Mouse (Mus musculus): ENCODE results near the gene Fam161b. TPM values are rescaled to one million over a fixed set of nuclear protein-coding genes. Genes with fewer than 3 reads are reported as not detected.

Fam161b gene
- polyA plus RNA-seq, 1 experiment from 2014 or later, result 5.8 TPM

GRCm38 (mm10) chr12:84398629-84399028, 37.0 kb upstream of the Fam161b start:
- no peak overlapping the region for H3K9ac ChIP-seq
- no peak overlapping the region for H3K4me3 ChIP-seq (replicated peaks)
- WGBS, result 65% methylated on average over 5 of the region's 5 CpGs
- H3K4me1 ChIP-seq, result no peaks in the 10 kb centered on the region
- no peaks in the 10 kb centered on the region for H3K36me3 ChIP-seq
- no peaks in the 10 kb centered on the region for H3K9me3 ChIP-seq (replicated peaks)
- ATAC-seq (ENCODE audit: insufficient number of reproducible peaks, low FRiP score, low TSS enrichment, low read depth), result no peak
- no peaks in the 10 kb centered on the region for H3K27me3 ChIP-seq
- no peak overlapping the region for H3K4me2 ChIP-seq (replicated peaks)
- no peak overlapping the region for H3K27ac ChIP-seq (replicated peaks)

DNA sequence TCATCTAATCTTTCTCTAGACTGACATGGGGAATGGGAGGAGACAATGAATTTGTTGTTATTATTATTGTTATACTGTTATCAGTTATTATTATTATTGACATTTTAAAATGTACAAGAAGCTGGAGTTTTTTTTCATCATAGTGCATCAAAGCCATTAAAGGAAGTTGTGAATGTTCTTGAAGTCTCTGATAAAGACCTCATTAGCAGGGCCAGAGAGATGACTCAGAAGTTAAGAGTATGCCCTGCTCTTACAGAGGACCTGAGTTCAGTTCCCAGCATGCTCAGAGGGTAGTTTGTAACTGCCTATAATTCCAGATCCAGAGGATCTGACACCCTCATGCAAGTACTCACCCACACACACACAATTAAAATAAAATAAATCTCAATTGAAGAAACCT, 36.1 kb upstream of the Fam161b start:
- Histone ChIP-seq H3K4me3 (replicated peaks) (no peak overlapping the region), H3K27me3 (no peaks in the 10 kb centered on the region), H3K9me3 (replicated peaks) (no peaks in the 10 kb centered on the region), H3K9ac (no peak overlapping the region), H3K36me3 (no peaks in the 10 kb centered on the region), H3K27ac (replicated peaks) (no peak overlapping the region), H3K4me2 (replicated peaks) (no peak overlapping the region), H3K4me1 (no peaks in the 10 kb centered on the region)
- ATAC-seq (ENCODE audit: insufficient number of reproducible peaks, low FRiP score, low TSS enrichment, low read depth), result no peak

- Histone ChIP-seq H3K36me3 (no peaks in the 10 kb centered on the region), H3K27me3 (no peaks in the 10 kb centered on the region), H3K9ac (no peak overlapping the region), H3K27ac (replicated peaks) (no peak overlapping the region; the same call in 1 of the 2 replicates), H3K4me2 (replicated peaks) (no peak overlapping the region), H3K9me3 (replicated peaks) (no peaks in the 10 kb centered on the region), H3K4me1 (no peaks in the 10 kb centered on the region), H3K4me3 (replicated peaks) (no peak overlapping the region; the same call in 1 of the 2 replicates)
- 69% methylated on average over 14 of the region's 14 CpGs for WGBS
- peak; percentile 85 for ATAC-seq (ENCODE audit: insufficient number of reproducible peaks, low FRiP score, low TSS enrichment, low read depth)
Observed at GRCm38 (mm10) chr12:84396947-84397679, 35.5 kb upstream of the Fam161b start.

GRCm38 (mm10) chr12:84393847-84394246, 32.2 kb upstream of the Fam161b start:
- 83% methylated on average over 5 of the region's 5 CpGs for WGBS
- Histone ChIP-seq H3K4me1 (no peaks in the 10 kb centered on the region), H3K36me3 (no peaks in the 10 kb centered on the region), H3K4me2 (replicated peaks) (no peak overlapping the region), H3K9me3 (replicated peaks) (no peaks in the 10 kb centered on the region), H3K27me3 (no peaks in the 10 kb centered on the region), H3K9ac (no peak overlapping the region), H3K27ac (replicated peaks) (no peak overlapping the region), H3K4me3 (replicated peaks) (no peak overlapping the region)
- ATAC-seq (ENCODE audit: insufficient number of reproducible peaks, low FRiP score, low TSS enrichment, low read depth), result no peak

DNA sequence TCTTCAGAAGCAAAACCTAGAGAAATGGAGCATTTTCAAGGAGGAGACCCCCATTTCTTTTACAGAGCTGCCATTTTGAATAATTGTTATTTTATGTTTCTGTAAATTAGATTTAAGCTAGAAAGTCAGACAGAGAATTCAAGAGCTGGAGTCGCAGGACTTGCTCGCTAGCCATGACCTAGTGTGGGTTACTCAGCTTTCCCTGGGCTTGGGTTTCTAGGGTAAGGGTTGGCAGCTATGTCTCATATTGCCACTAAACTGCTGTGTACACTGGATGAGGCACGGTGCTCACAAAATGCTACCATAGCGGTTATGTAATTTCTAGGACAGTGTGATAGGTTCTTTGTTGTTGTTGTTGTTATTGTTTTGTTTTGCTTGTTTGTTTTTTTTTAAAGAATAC, 31.0 kb upstream of the Fam161b start:
- no peaks in the 10 kb centered on the region for H3K9me3 ChIP-seq (replicated peaks)
- WGBS, result 91% methylated on average over 4 of the region's 4 CpGs
- no peak overlapping the region for H3K4me3 ChIP-seq (replicated peaks)
- H3K4me1 ChIP-seq, result no peaks in the 10 kb centered on the region
- H3K27me3 ChIP-seq, result no peaks in the 10 kb centered on the region
- no peak overlapping the region for H3K27ac ChIP-seq (replicated peaks)
- ATAC-seq (ENCODE audit: insufficient number of reproducible peaks, low FRiP score, low TSS enrichment, low read depth), result no peak
- no peaks in the 10 kb centered on the region for H3K36me3 ChIP-seq
- H3K9ac ChIP-seq, result no peak overlapping the region
- H3K4me2 ChIP-seq (replicated peaks), result no peak overlapping the region

- no peaks in the 10 kb centered on the region for H3K36me3 ChIP-seq
- 66% methylated on average over 6 of the region's 6 CpGs for WGBS
- no peaks in the 10 kb centered on the region for H3K9me3 ChIP-seq (replicated peaks)
- no peak overlapping the region for H3K27ac ChIP-seq (replicated peaks)
- H3K9ac ChIP-seq, result no peak overlapping the region
- H3K27me3 ChIP-seq, result no peaks in the 10 kb centered on the region
- H3K4me3 ChIP-seq (replicated peaks), result no peak overlapping the region
- no peak overlapping the region for H3K4me2 ChIP-seq (replicated peaks)
- ATAC-seq (ENCODE audit: insufficient number of reproducible peaks, low FRiP score, low TSS enrichment, low read depth), result no peak
- H3K4me1 ChIP-seq, result no peaks in the 10 kb centered on the region
Observed at GRCm38 (mm10) chr12:84390336-84390735, 28.7 kb upstream of the Fam161b start.

- WGBS, result 65% methylated on average over 14 of the region's 14 CpGs
Observed at GRCm38 (mm10) chr12:84388774-84389400, 27.3 kb upstream of the Fam161b start.

GRCm38 (mm10) chr12:84388097-84388496, 26.5 kb upstream of the Fam161b start:
- Histone ChIP-seq H3K4me1 (no peaks in the 10 kb centered on the region), H3K4me3 (replicated peaks) (no peak overlapping the region), H3K4me2 (replicated peaks) (no peak overlapping the region), H3K9me3 (replicated peaks) (no peaks in the 10 kb centered on the region), H3K27me3 (no peaks in the 10 kb centered on the region), H3K27ac (replicated peaks) (no peak overlapping the region), H3K36me3 (no peaks in the 10 kb centered on the region), H3K9ac (no peak overlapping the region)
- WGBS, result 81% methylated on average over 8 of the region's 8 CpGs
- no peak for ATAC-seq (ENCODE audit: insufficient number of reproducible peaks, low FRiP score, low TSS enrichment, low read depth)

More at GRCm38 (mm10) chr12:84388774-84389400, 27.3 kb upstream of the Fam161b start:
- Histone ChIP-seq H3K4me1 (no peaks in the 10 kb centered on the region), H3K9me3 (replicated peaks) (no peaks in the 10 kb centered on the region), H3K4me3 (replicated peaks) (no peak overlapping the region), H3K36me3 (no peaks in the 10 kb centered on the region), H3K27me3 (no peaks in the 10 kb centered on the region), H3K4me2 (replicated peaks) (no peak overlapping the region), H3K27ac (replicated peaks) (no peak overlapping the region), H3K9ac (no peak overlapping the region)
- no peak for ATAC-seq (ENCODE audit: insufficient number of reproducible peaks, low FRiP score, low TSS enrichment, low read depth)

- Histone ChIP-seq H3K9ac (no peak overlapping the region), H3K27me3 (no peaks in the 10 kb centered on the region), H3K27ac (replicated peaks) (no peak overlapping the region), H3K4me2 (replicated peaks) (no peak overlapping the region), H3K9me3 (replicated peaks) (no peaks in the 10 kb centered on the region), H3K36me3 (no peaks in the 10 kb centered on the region), H3K4me3 (replicated peaks) (no peak overlapping the region), H3K4me1 (no peaks in the 10 kb centered on the region)
- 92% methylated on average over 4 of the region's 4 CpGs for WGBS
- no peak for ATAC-seq (ENCODE audit: insufficient number of reproducible peaks, low FRiP score, low TSS enrichment, low read depth)
Observed at GRCm38 (mm10) chr12:84385408-84385807, 23.8 kb upstream of the Fam161b start.

- H3K27ac ChIP-seq (replicated peaks), result no peak overlapping the region
Observed at GRCm38 (mm10) chr12:84384644-84385081, 23.0 kb upstream of the Fam161b start.

DNA sequence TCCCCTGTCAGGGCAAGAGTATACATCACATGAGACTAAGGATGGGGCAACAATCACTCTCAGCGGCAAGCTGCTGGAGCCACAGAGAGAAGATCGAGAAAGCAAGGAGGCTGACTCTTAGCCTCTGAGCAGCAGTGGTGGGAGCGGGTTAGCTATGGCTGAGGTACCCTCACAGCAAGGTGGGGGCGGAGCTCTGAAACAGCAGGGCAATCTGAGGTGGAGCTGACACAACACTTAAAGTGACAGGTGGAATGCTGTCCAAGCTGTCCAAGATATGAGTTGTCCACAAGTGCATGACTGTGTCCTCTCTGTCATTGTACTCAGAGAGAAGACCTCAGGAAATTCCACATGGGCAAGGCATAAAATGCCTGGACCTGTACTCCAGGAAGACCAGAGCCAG, 20.7 kb upstream of the Fam161b start:
- no peak overlapping the region for H3K27ac ChIP-seq (replicated peaks)
- H3K9me3 ChIP-seq (replicated peaks), result no peaks in the 10 kb centered on the region
- no peaks in the 10 kb centered on the region for H3K4me1 ChIP-seq
- no peak for ATAC-seq (ENCODE audit: insufficient number of reproducible peaks, low FRiP score, low TSS enrichment, low read depth)
- H3K9ac ChIP-seq, result no peak overlapping the region
- no peaks in the 10 kb centered on the region for H3K36me3 ChIP-seq
- 87% methylated on average over 4 of the region's 4 CpGs for WGBS
- H3K4me2 ChIP-seq (replicated peaks), result no peak overlapping the region
- no peak overlapping the region for H3K4me3 ChIP-seq (replicated peaks)
- H3K27me3 ChIP-seq, result no peaks in the 10 kb centered on the region

More at GRCm38 (mm10) chr12:84384644-84385081, 23.0 kb upstream of the Fam161b start:
- H3K27me3 ChIP-seq, result no peaks in the 10 kb centered on the region
- no peak overlapping the region for H3K9ac ChIP-seq
- no peaks in the 10 kb centered on the region for H3K9me3 ChIP-seq (replicated peaks)
- ATAC-seq (ENCODE audit: insufficient number of reproducible peaks, low FRiP score, low TSS enrichment, low read depth), result no peak
- WGBS, result 81% methylated on average over 5 of the region's 5 CpGs
- H3K4me2 ChIP-seq (replicated peaks), result no peak overlapping the region
- H3K36me3 ChIP-seq, result no peaks in the 10 kb centered on the region
- no peak overlapping the region for H3K4me3 ChIP-seq (replicated peaks)
- no peaks in the 10 kb centered on the region for H3K4me1 ChIP-seq

Measured in embryonic facial prominence, embryonic 15.5 days (tissue).